Mouse (Mus musculus) cerebellum, postnatal 36 days (tissue): ENCODE measurements at regions not wholly inside any gene's neighbourhood (a gene's known extent, or its start where the extent isn't known, plus 50 kb on each side); places are given as distances from the start of the nearest gene placed in this dataset.

Experiments
- DNase-seq, 2 experiments: peaks; one replicate each; pipeline ENCODE4 v3.0.0; 2021 to 2022; ENCODE audit warnings: mixed read lengths in 2 of 2

DNA sequence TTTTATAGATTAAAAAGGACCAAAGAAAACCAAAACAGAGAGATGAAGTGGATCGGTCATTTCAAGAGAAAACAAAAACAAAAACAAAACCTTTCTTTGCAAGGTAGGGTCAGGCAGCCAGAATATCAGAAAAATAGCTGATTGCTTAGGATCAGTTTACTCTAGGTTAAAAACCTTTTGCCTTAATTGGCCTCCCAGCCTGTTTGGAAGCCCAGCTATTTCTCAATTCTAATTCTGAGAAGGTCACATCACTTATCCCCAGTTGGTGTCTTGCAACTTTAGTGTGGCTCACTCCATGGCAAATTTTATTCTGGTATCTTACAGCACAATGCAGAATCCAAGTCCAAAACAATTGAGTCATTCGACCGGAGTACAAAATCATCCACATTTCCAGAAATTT, 70.0 kb downstream of the 1190002N15Rik start:
- no peak for DNase-seq

DNA sequence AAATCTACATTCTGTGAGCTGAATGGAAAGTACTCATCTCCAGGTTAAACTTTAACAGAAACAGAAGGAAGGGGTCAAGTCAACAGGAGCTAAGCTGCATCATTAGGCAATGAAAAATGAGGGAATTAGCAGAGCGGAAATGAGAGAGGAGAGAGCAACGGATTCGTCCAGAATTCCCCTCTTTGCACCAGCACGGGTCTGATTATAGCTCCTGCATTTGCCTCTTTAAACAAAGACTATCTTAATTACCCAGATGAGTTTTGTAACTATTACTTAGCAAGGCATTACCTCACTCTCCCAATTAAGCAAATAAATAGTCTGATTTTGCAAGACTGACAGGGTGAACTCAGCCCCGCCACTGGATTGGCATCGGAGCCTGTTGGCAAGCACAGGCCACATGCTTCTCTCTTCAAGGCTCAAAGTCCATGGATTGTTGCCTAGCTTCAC, 81.8 kb downstream of the 1190002N15Rik start:
- peak in 1 of 2 experiments; percentile 12 for DNase-seq

DNA sequence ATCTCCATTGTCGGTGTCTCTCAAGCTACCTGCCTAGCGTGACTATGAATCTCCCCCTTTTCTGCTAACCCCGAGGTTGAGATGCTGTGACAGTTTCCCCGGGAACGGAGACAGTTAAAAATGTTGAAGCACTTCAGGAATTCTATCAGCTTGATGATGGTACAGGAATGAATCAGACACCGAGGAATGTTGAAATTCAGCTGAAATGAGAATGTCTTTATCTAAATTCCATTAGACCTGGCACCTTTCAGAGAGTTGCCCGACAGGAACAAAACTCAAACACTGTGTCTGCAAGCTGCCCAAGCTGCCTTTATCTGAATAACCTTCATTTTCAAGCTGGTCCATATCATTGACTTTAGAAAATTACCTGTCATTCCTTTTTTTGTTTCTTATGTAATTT, 82.4 kb downstream of the 1190002N15Rik start:
- DNase-seq: no peak

DNA sequence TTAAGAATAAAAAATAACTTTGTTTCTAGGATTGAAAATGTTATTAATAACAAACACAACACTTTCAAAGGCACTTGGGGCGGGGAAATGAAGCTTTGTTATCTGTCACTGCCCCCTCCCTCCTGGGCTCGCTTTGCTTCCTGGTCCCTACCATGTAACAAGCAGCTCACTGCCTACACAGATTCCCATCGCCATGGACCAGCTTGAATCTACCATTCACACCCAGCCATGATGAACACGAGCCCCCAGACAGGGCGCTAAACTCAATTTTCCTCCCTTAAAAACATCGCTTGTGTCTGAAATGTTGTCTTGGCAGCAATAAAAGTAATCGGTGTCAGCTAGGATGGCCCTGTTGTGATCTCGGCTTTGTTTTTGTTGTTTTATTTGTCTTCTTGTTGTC, 88.0 kb downstream of the 1190002N15Rik start:
- DNase-seq: no peak

DNA sequence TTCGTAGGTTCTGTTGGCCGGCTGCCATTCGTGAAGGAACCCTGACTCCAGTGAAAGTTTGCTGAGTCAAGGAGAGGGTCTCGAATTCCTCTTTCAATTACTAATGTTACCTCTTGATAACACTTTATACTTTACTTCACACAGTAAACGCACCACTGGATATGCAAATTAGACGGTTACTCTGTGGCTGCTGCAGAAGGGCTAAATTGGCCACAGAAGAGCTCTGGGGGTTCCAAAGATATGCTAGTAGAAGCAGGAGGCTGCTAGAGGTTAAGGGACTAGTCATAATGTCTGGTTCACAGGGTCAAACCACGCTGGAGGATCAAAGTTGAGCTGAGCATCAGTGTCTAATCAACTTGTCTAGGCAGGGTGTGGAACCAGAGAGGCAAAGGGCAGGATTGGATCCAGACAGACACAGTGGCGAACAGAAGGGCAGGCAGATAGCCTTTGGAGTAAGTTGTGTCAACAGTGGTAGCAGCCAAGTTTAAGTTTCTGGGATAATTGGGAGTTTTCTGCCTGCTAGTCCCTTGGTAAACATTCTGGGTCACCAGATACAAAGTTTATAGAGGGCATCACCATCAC, 91.6 kb downstream of the 1190002N15Rik start:
- DNase-seq: no peak

DNA sequence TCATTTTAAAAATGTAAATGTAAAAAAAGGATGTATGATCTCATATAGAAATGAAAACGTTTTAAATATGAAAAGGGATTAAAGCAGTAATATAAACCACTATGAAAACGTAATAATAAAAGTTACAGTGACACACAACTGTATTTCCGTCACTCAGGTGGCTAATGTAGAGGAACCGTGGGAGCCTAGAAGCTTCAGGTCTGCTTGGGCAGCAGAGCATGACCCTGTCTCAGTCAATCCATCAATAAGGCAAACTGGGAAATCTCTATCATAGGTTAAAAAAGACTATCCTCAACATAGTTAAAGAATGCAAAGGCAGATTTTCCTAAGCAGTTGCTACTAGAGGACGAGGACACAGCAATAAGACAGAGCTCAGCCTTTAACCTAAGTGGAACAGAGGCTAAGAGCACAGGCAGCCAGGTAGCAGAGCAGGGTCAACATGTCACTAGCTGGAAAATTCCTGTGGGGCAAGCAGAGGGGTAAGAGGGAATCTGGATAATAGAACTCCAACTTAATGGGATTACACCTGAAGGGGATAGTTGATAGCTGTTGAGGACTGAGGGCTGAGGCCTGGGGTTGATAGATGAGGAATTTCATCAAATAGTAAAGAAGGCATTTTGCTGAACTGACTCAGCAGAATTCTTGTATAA, 93.6 kb downstream of the 1190002N15Rik start:
- no peak for DNase-seq

DNA sequence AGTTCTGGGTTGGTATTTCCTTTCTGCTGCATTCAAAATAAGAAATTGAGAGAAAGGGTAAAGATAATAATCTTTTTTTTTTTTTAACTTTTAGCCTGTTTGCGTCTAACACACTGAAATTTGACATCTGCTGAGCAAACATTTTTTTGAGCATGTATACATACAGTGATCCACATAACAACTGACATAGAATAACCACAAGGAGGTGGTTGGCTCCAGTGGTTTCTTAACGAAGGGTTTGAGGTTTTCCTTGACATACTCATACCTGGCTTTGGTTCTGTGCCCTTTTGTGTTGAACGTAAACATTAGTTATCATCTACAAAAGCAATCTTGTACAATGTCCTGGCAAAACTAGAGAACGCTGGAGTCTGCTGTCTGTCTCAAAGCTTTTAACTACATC, 96.5 kb downstream of the 1190002N15Rik start:
- no peak for DNase-seq

DNA sequence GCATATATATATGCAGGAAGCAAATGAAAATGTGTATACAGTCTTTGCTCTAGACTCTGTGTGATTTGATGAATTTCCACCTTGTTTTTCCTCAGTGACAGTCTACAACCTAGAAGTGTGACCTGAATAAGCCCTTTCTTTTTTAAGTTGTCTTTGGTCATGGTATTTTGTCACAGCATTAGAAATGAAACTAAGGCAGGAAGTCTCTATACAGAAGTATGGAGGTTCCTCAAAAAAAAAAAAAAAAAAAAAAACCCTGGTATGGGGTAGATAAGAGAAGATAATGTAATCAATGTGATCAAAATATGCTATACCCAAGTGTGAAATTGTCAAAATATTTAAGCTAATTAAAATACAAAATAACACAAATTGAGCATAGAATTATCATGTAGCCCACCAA, 104.4 kb downstream of the 1190002N15Rik start:
- no peak for DNase-seq

DNA sequence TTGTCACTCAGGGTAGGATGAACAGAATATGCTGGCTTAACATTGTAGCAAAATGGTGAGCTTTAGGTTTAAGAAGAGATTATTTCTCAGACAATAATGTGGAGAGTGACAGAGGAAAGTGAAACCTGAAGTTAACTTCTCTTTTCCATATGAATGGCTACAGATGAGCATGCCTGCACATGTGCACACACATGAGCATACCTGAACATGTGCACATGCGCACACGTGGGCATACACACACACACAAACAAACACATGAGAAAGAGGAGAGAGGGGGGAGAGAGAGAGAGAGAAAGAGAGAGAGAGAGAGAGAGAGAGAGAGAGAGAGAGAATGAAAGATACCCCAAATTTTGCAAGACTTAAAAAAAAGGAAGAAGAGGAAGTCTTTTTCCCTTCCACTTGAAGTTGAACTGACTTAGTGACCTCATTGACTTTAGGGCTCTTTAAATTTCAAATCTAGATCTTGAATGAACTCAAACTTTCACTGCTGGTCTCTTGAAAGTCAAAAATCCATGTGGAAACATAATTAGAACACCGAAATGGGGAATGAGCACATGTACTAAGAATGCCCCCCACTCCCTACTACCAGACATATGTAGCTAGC, 105.6 kb downstream of the 1190002N15Rik start:
- no peak for DNase-seq

DNA sequence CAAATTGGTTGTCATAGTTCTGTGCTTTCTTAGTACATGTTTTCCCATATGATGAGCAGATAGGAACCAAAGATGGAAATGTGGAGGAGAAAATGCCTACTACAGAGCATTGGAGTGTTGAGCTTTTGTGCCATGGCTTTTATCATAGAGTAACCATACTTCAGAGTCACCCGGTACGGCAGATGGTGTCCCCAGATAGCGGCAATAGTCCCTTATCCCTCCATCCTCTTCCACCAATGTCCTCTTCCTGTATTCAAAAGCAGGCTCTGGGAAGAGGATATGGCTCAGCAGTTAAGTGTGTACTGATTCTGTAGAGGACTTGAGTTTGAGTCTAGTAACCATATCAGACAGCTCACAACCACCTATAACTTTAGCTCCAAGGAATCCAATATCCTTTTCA, 106.3 kb downstream of the 1190002N15Rik start:
- DNase-seq: no peak

DNA sequence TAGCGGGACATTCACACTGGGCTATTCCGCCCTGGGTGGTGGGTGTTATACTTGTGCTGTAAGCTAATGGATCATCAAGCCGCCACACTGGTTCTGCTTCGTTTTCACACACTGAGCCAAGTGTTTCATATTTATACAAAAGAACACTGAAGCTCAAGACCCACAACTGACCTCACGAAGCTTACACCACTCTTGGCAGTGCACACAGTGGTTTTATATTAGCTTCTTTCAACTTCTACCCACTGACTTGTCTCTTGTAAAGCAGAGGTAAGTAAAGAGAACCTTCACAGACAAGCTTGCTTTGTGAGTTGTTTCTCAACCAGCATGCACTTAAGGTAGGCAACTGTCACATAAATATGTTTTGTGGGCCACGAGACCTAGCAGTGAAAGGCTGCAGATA, 106.9 kb downstream of the 1190002N15Rik start:
- no peak for DNase-seq

DNA sequence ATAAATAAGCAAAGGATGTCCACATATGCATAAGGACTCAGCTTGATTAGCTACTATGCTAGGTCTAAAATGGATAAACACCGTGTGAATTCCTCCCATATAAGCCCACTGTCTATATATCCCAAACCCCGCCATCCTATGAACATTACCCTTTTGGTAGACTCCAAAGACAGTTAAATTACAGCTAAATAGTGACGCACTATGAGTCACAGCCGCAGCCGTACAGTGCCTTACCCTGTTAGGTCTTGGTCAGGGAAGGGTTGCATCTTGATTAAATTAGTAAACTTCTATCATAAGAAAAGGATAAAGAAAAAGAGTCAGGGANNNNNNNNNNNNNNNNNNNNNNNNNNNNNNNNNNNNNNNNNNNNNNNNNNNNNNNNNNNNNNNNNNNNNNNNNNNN, 111.1 kb downstream of the 1190002N15Rik start:
- no peak for DNase-seq

DNA sequence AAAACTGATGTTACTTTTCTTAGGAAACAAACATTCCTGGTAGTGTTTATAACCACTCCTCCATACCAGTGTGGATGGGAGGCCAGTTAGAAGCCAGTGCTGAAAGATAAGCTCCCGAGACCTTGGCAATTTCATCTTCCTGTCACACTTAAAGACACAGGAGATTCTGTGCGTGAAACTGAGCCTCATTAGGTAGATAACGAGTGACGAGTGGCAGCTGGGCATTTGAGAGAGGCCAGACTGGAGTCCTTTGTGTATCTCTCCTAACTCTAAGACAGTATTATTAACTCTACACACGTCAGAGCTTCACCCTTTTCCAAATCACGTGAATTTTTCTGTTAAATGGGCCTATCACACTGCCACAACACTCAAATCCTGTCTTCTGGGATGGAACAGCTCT, 112.1 kb downstream of the 1190002N15Rik start:
- no peak for DNase-seq

DNA sequence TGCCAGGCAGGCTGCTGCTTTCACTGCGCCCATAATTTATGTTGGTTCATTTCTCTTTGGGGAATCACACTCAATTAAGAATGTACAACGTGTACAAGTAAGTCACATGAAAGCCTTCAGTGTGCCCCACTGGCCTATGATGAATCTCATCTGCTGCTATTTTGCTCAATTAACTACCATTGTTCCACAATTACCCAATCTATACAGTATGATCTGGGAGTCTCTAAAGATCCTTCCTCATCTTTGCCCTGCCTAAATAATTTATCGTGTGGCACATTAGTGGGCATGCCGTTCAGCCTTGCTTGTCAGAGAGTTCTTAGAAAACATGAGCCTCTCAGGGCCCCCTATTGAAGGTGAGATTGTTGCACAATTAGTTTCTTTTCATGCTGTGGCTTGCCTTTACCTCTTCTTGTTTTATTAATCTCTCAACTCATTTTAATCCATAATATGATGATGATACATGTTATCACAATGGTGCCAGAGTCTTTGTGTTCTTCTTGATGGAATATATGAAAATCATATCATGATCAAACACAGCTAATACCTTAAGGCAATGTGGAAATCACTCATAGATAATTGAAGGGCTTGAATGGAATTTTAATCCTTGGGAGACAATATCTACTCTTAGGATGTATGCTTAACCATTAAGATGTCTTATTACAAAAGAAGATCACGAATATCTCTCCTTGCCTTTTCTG, 113.3 kb downstream of the 1190002N15Rik start:
- no peak for DNase-seq

DNA sequence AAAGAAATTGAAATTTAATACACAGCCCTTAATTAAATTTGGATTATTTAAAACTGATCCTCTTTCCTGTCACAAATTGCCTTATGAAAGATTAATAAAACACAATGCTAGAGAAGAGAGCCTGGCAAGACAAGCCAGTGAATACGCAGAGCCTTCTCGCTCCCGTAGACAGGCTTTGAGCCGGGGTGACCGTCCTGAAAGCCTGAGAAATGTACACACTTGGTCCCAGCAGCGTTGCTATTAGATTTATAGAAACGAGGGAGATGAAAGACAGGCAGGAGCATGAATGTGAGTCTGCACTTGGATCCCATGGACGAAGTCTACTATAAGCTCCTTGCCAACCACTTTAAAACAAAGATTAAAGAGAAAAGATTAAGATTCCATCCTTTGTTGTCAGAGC, 127.3 kb downstream of the 1190002N15Rik start:
- no peak for DNase-seq

DNA sequence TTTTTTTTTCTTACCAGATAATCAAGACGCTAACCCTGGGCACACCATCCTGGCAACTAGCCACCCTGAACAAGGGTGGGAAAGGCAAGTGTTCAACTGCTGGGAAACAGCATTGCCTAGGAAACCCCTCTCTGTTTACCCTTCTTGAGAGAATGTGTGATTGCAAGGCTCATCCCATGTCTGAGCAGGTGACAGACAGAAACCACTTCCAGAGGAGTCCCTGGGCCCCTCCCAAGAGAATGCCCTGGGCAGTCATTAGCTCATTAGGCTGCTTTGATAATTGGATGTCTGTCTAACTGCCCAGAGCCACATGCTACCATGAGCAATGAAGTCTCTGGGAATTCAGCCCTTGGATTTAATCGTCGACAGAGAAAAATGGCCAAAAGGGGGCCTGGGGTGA, 127.8 kb downstream of the 1190002N15Rik start:
- no peak for DNase-seq

DNA sequence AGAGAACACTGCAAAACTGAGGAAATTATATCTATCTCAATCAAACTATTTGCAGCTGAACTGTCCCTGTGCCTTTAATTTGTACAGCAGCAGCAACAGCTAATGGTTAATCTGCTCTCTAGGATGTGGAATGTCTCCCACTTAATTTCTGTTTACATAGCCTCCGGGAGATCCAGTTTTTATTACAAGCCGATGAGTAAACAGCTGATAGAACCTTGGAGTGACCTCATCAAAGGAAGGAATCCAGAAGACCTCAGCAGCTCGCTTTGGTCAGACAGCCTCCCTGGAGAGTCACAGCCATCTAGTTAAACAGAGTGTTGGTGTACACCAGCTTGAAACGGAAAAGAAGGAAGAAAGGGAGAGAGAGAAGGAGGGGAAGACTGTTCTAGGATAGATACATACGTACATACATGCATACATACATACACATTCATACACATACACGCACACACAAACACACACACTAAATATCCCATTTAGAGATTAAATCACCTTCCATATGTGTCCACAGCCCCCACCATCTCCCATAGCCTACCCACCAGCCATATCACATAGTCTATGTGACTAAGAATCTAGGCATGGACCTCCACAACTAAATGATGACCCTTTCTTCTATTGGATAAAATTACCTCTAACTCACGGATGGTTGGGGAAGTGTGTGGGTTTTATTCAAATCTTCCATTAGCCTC, 129.1 kb downstream of the 1190002N15Rik start:
- no peak for DNase-seq

DNA sequence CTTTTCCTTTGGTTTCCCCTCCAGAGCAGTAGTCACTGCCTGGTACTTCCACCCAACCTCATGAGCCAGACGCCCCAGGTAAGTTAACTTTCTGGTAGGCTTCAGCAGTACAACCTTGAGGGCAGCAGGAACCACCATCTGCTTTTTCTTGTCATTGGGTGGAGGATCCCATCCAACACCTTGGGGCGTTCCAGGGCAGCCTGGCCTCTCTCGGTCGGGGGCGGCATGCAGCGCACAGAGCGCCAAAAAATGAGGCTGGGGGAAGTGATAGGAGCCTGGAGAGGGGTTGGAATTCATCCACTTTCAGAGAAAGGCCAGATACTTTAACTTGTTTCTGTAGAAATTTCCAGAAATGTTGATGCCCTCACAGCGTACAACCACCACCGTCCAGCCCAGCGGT, 130.2 kb downstream of the 1190002N15Rik start:
- no peak for DNase-seq

DNA sequence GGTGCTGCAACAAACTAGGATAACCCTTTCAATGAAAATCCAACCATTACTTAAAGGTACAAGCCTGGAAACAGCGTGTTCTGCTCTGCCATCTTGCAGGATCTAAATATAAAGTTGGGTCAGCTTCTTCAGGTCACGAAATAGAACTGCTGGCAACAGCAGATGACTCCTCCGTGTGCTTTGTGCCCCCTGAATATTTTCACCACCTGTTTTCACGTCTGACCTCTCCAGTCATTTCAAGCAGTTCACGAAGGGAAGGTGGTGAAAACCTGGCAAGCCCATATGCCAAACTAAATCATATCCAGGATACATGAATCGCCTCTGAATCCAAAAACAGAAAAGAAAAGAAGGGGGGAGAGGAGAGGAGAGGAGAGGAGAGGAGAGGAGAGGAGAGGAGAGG, 133.3 kb downstream of the 1190002N15Rik start:
- peak; percentile 15 to 41 for DNase-seq

DNA sequence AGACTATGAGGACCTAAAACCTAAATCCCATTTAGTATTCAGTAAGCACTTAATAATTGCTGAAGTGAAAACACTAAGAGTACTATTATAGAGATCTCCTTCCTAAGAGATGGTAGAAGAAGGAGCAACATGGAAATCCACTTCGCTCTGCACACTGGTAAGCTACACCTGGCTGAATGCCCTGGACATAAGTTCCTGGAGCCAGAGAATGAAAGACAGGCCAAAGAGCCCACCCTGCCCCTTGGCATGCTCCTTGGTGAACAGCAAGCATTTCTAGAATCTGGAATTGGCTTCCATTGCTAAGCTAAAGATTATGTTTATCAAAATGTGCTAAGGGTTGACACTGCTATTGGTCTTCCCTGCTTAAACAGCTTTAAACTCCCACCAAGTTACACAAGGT, 137.3 kb downstream of the 1190002N15Rik start:
- no peak for DNase-seq

DNA sequence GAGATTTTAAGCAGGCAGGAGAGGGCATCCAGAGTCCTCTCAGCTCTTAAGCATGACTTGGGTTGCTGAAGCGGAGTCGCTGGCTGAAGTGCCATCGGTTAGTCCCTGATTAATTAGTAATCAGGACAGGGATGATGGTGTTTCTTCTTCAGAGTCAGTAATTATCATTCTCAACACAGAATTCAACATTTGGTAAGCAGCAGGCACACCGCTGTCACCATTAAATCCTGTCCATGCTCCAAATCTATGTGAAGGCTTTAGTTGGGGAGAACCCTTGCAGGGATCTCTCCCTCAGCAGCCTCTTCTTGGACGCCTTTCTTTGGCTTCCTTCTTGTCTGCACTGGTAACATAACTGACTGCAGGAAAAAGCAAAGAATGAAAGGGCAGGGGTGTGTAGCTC, 142.7 kb downstream of the 1190002N15Rik start:
- DNase-seq: no peak

DNA sequence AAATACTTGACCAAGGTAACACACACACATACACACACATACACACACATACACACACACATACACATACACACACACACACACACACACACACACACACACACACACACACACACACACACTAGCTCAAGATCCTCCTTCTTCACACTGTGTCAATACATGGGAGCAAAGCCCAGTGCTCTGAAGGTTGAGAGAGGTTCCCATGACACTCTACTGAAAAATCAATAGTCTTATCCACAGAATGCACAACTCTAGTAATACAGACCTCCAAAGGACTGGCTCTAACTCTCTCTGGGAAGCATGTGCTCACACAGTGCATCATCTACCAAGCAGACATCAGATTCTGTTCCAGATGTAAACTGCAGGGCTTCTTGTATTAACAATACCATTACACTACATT, 151.7 kb downstream of the 1190002N15Rik start:
- no peak for DNase-seq

DNA sequence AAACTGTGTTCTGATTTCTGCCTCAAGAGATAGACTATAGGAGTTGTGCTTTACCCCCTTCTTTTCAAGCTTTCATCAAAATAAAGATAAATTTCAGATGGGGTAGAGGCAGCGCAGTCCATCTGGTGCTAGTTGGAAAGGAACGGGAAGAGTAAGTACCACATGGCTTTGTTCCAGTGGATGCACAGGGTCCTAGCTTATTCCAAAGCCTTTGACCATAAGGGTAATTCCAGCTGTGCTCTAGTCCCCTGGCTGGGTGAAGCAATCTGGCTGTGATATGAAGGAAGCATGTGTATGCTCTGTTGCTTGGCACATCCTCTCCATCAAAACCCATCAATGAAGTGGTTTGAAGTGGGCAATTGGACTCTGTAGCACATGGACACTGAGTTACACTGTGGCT, 155.6 kb downstream of the 1190002N15Rik start:
- DNase-seq: no peak
